Mouse (Mus musculus) frontal cortex, adult 2 months (tissue): Measurements from ENCODE around the gene Hoga1. TPM values are rescaled to one million over a fixed set of nuclear protein-coding genes. Genes with fewer than 3 reads are reported as not detected.
A peak's percentile ranks its signal among the peaks of the same experiment; 100 is the strongest.

Experiments used
- DNase-seq, 2 experiments: peaks; one replicate each; pipeline ENCODE4 v3.0.0; 2022; ENCODE audit warnings: low spot score in 1 of 2; ENCODE audit errors: extremely low spot score in 1 of 2
- polyA plus RNA-seq: library from polyadenylated mRNA; depleted of rRNA; stranded (reverse); fragments of >200 nt; gene quantifications from 2 replicates; pipeline ENCODE4 v1.2.3, GENCODE M21; 2012

The Hoga1 gene
- polyA plus RNA-seq, 1 experiment: 2.0 TPM

- DNase-seq: no peak
These were observed 23.5 kb upstream of the Hoga1 start for GRCm38 (mm10) chr19:42021681-42022541.

- DNase-seq: no peak
These were observed 22.9 kb upstream of the Hoga1 start for GRCm38 (mm10) chr19:42022542-42022848.

GRCm38 (mm10) chr19:42026158-42026557 is 19.3 kb upstream of the Hoga1 start:
- DNase-seq: peak; percentile 53 to 93

- DNase-seq: no peak
These were observed 14.3 kb upstream of the Hoga1 start for GRCm38 (mm10) chr19:42031112-42031511.

- DNase-seq: no peak
These were observed 11.8 kb upstream of the Hoga1 start for GRCm38 (mm10) chr19:42033611-42034010.

GRCm38 (mm10) chr19:42034146-42034775 is 11.1 kb upstream of the Hoga1 start:
- peak in 1 of 2 experiments; percentile 9 for DNase-seq

- peak in 1 of 2 experiments; percentile 46 for DNase-seq
These were observed 10.4 kb upstream of the Hoga1 start for GRCm38 (mm10) chr19:42034881-42035455.

GRCm38 (mm10) chr19:42035456-42036248 is 9.8 kb upstream of the Hoga1 start, which contains the start of gene Ankrd2:
Gene Ankrd2, plus strand, starts transcription at chr19:42036000.
- DNase-seq: peak; percentile 53 to 84

GRCm38 (mm10) chr19:42036357-42036756 is 9.1 kb upstream of the Hoga1 start:
- no peak for DNase-seq

- no peak for DNase-seq
These were observed 8.2 kb upstream of the Hoga1 start for GRCm38 (mm10) chr19:42037167-42037702.

- DNase-seq: no peak
These were observed 7.1 kb upstream of the Hoga1 start for GRCm38 (mm10) chr19:42038310-42038709.

GRCm38 (mm10) chr19:42043988-42044387 is 1.4 kb upstream of the Hoga1 start:
- DNase-seq: no peak

GRCm38 (mm10) chr19:42050251-42050650 is 4.8 kb downstream of the Hoga1 start:
- DNase-seq: no peak

GRCm38 (mm10) chr19:42051351-42051750 is 5.9 kb downstream of the Hoga1 start:
- DNase-seq: no peak

GRCm38 (mm10) chr19:42051948-42052347 is 6.5 kb downstream of the Hoga1 start, which contains the start of gene 4933411K16Rik:
Gene 4933411K16Rik, plus strand, starts transcription at chr19:42052248.
- no peak for DNase-seq

- no peak for DNase-seq
These were observed 8.8 kb downstream of the Hoga1 start for GRCm38 (mm10) chr19:42054255-42054654.

GRCm38 (mm10) chr19:42055881-42056280 is 10.5 kb downstream of the Hoga1 start:
- no peak for DNase-seq

GRCm38 (mm10) chr19:42056719-42057409 is 11.5 kb downstream of the Hoga1 start:
- DNase-seq: no peak

- no peak for DNase-seq
These were observed 13.0 kb downstream of the Hoga1 start for GRCm38 (mm10) chr19:42058426-42058825.

GRCm38 (mm10) chr19:42061443-42061842 is 16.0 kb downstream of the Hoga1 start:
- DNase-seq: no peak
